Mouse (Mus musculus): Measurements from ENCODE around the gene Clstn1.
A peak's percentile ranks its signal among the peaks of the same experiment; 100 is the strongest.

Clstn1 gene

DNA sequence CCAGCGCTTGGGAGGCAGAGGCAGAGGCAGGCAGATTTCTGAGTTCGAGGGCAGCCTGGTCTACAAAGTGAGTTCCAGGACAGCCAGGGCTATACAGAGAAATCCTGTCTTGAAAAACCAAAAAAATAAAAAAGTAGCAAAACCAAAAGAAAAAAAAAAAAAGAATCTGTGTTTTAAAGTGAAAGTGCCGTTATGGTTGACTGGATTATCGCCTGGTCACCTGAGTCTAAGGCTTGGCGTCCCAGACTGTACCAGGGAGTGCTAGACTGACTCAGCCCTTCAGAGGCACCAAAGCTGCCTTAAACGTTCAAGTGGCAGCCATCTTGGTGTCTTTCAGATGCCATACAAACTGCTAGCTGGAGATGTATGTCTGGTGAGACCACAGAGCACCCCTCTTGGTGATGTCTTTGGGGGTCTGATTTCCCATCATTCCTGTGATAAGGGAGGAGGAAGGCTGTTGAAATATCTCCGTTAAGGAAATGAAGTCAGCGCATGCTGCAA lies 49.7 kb downstream of the Clstn1 start:
- DNase-seq (ENCODE audit: low read depth) = no peak

DNA sequence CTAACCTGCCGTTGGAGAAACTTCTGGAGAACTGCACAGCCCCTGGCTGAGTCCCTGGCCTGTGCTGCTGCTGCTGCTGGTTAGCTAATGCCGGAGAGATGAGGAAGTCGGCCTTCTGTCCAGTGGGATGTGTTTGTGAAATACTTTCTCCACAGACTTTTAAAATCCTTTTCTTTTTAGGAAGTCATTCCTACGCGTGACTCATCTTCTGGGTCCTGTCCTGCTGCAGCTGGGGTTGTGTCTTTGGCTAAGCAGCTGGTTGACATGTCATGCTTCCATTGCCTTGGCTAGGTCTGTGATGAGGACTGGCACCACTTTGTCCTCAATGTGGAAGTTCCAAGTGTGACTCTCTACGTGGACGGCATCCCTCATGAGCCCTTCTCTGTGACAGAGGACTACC lies 51.7 kb downstream of the Clstn1 start:
- no peak for DNase-seq (ENCODE audit: low read depth)

DNA sequence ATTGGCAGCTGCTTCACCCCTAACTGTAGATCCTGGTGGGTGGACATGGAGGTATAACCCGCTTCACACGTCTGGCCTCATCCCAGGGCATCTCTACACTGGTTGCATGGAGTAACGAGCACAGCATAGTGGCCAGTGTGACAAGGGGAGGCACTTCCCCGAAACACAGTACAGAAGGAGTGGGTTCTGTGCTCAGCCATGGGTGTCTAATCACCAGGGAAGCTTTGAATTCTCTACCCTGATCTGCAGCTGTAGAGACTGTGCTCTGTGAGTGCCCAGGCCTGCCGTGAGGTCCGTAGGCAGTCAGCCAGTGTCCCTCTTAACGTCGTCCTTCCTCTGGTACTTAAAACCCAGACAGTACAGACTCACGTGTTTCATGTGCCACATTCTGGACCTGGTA lies 54.6 kb downstream of the Clstn1 start:
- no peak for DNase-seq (ENCODE audit: low read depth)

DNA sequence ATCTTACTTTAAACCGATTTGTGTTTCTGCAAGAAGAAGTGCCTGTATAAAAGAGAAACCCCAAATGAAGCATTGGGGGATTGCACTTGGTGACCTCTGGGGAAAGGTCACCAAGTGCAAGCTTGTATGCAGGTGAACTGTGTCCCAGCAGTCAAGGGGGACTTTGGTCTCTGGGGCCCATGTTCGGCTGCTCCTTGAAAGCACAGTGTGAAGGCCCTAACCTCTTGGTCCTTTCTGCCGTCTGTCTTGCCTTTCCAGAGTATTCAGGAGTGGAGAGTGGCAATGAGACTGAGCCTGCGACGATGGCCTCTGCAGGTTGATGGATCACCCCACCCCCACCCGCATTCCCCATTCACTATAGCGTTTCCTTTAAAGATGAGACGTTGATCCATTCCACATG lies 55.1 kb downstream of the Clstn1 start:
- no peak for DNase-seq (ENCODE audit: low read depth)

DNA sequence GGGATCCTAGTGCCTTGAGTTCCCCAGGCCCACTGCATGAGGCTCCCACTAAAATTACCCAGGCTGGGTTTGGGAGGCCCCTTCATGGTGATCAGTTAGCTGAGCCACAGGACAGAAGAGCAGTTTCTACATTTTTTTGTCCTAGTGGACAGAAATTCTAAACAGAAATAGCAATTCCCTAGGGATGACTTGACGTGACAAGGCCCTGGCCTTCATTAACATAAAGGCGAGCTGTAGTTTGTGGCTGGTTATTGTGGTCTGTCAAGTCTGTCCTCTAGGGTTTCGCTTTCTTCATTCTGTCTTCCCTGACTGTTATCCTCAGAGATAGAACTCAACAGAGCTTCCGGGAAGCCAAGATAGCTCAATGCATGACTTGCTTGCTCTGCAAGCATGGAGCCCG lies 55.7 kb downstream of the Clstn1 start:
- DNase-seq (ENCODE audit: low read depth) = no peak

DNA sequence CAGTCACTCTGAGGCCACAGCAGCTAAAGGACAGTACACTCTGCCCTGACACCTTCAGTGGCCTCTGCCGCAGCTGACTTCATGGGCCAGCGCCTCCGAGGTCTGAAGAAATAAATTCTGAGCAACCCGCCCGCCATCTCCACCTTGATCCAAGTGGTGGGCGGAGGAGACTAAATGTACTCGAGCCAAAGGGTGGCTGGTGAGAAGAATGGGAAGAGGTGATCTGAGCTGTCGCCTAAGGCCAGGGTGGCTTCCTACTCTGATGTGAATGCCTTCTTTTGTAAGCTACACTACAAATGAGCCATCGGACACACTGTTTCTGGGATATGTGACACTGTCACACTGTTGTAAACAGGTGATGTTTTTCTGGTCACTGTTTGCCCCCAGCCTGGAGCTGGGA lies 59.5 kb downstream of the Clstn1 start:
- DNase-seq (ENCODE audit: low read depth) = no peak

DNA sequence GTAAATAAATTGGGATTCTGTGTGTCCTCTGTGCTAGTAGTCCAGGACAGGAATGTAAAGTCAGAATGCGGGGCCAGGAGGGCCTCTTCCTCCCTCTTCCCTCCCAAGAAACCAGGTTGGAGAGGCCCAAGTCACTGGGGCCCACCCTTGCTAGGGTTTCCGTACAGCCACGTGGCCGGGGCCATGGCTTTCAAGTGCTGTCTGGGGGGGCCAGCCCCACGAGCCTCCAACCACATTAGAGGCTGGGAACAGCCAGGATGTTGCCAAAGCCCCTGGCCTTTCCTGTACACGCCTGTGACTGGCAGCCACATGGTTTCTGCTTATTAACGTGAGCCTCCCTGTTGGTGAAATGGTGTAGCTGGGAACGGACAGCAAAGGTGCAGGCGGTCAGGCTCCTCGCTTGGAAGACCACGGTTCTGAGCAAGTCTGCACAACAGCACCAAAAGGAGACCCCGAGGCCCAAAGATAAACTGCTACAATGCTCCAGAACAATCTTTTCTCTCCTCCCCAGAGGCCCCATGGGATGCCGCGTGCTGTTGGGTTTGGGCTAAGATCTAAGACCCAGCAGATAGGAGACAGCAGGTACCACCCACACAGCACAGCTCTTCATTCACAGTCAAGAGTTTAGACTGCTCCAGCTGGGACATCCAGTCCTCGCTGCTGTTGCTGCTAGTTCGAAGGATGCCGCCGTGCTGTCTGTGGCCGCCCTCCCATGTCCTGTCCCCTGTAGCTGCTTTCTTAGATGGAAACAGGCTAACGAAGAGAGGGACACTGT lies 62.0 kb downstream of the Clstn1 start:
- DNase-seq (ENCODE audit: low read depth) = no peak

DNA sequence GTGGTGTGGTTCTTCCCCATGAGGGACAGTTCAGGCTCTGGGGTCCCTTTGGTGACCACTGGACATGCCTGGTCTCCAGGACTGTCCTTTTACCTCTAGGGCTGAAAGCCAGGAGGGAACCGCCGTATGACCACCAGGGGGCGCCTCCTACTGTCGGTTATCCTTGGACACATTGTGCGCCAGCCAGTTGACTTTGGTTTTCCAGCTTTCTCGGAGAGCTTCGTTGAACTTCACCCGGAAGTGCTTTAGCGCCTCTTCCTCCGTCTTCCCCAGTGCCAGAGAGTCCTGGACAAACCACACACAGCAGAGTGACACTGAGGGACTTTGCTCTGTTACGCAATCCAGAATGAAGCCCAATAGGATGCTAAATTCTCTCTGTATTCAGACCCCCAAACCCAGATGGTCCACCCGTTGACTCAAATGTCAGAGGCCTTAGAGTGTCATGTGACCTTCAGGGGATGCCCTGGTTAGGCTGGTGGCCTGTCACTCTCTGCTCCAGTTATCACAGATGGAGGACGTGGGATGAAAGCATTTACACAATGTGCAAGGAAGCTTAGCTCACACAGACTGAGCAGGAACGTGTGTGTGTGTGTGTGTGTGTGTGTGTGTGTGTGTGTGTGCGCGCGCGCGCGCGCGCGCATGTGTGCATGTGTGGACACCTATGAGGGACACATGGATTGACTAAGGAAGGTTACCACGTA lies 64.4 kb downstream of the Clstn1 start:
- no peak for DNase-seq (ENCODE audit: low read depth)

DNA sequence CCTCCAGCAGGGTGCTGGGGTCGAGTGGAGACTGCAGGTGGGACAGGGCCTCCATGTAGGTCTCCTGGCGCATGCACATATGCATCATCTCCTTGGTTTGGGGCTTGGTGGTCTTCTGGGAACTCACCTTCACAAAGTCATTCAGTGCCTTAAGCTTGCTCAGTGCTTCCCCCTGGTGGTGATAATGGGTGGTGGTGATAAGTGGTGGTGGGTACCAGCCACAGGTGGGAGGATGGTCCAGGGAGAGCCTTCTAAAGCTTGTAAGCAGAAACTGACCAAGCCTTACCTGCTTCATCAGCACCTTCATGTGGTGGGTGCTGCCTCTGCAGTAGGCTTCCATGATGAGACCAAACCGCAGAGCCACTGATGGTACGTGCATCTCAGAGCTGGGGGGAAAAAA lies 68.0 kb downstream of the Clstn1 start:
- DNase-seq (ENCODE audit: low read depth) = no peak

DNA sequence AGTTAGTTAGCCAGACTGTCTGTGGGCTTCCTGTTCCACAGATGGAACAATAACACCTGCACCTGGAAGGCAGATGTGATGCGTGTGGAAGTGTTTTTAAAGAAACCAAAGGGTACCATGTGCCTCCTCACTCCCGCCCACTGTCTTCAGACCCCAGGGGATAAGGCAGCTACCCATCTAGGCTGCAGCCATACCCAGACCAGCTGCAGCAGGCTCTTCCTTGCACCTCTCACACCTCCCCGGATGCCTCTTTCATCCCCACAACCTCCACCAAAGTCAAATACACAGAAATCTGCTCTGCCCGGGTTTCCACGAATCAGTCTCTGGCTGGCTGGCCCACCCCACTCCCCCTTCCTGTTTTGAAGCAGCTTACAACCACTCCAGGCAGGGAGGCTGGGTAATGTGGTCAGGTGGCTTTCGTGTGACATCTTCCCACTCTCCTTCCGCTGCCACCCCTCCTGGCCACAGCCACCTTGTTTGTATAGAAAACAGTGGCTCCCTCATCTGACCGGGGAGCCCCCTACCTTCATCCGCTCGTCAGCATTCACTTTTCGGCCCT lies 71.7 kb downstream of the Clstn1 start:
- DNase-seq (ENCODE audit: low read depth) = no peak

DNA sequence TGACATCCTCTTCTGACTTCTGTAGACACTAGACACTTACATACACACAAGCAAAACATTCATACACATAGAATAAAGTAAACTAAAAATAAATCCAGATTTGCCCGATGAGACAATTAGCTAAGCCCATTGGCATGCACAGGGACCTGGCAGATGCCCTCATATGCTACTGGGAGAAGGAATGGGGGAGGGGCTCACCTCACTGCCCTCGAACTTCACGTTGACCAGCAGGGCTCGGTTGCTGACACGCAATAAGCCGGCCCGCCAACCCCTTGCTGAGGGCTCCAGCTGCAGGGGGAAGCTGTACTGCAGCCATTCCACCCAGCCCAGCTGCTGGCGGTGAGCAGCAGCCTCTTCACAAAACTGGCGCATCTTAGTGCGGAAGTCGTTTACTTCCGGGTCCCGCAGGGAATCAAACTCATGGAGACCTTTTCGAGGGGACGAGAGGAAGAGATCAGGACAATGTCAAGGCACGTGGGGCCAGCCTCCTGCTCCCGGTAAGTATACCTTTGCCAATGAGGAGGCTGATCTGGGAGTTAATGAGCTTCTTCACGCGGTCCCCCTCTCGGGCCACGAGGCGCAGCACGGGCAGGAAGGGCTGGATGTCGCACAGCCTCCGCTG lies 73.3 kb downstream of the Clstn1 start:
- DNase-seq (ENCODE audit: low read depth) = no peak

DNA sequence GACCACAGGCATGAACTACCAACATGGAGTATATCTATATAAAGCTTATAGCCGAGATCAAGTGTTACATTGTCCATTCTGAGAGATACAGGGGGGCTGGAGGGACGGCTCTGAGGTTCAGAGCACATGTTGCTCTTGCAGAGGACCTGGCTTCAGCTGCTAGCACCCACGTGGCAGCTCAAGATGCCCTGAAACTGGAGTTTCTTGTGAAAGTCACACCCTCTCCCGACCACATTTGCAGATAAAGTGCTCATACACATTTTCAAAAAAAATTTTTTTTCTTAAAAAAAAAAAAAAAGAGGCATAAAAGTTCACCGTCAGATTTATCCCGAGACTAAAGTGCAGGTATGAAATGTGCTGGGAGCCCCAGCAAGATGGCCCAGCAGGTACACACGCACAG lies 74.3 kb downstream of the Clstn1 start:
- no peak for DNase-seq (ENCODE audit: low read depth)

DNA sequence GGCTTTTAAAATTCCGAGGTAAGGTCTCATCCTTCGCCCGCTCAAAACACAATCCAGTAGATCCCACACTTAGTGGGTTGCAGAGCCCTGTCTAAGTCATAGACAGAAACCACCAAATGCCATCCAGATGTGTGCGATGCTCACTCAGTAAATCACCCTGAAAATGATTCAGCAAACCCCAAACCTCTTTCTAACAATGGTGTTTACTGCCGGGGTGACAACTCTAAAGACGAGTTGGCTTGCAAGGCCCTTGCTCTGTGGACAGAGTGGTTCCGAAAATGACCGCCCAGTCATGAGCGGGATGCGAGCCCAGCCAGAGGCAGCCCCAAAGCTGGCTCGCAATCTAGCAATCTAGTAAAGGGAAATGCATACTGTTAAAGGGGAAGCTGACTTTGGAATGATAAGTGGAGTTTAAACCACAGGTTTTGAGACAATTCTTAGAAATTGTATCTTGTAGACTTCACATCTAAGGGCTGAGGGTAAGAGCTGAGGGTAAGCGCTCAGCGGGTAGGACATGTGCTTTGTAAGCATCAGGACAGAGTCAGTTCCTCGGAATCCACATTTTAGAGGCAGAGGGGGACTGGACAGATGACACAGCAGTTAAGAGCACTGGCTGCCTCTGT lies 75.8 kb downstream of the Clstn1 start:
- peak; percentile 40 for DNase-seq (ENCODE audit: low read depth)

DNA sequence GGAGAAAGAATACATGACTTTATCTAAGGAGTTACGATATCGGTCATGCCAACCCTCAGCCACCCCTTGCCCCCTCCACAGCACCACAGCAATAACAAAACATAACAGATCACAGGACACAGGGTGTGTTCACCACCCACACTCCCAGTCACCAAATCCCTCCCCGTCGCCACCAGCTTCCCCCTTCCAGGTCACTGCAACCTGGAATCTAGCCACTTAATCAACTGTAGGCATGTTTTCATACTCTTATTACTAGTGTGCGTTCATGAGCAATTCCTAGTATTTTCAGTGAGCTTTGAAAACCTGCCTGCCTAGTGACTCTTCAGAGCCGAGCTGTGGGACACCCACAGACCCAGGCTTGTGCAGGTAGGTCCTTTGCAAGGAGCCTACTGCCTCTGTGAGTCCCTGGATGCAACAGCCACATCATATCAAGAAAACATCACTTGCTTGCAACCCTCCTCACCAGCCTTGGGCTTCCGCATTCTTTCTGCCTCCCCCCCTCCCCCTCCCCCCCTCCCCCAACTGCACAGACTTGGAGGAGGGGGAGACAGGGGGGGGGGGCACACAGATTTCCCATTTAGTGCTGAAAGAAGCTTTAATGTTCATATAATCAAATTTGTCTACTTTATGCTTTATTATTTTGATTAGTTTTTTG lies 77.7 kb downstream of the Clstn1 start:
- no peak for DNase-seq (ENCODE audit: low read depth)

DNA sequence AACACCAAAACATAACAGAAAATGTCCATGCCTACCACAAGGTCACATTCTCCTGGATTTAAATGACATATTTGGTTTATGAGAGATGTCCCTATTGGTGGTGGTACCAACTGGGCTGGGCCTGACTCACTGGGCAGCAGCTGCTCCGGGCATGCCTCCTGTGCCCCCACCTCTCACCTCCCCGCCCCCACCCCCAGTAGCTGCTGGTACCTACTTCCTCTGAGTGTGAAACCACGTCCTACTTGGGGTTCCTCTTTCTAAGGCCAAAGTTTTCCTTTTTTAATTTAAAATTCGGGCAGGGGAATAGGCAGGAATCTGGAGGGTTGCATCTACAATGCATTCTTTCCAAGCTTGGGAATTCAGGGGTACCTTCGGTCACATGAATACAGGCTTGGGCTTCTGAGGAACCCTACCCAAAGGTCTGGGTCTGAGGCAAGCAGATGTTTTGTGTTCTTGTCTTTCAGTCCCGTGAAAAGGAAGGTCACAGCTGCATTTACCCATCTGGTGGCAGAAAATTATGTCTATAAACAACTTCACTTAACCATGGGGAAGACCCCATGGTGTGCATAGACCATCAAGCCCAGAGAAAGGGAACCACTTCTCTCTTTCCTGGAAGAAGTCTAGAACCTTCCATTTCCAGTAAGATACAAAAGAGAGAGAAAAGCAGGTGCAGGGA lies 78.9 kb downstream of the Clstn1 start:
- DNase-seq (ENCODE audit: low read depth) = no peak

DNA sequence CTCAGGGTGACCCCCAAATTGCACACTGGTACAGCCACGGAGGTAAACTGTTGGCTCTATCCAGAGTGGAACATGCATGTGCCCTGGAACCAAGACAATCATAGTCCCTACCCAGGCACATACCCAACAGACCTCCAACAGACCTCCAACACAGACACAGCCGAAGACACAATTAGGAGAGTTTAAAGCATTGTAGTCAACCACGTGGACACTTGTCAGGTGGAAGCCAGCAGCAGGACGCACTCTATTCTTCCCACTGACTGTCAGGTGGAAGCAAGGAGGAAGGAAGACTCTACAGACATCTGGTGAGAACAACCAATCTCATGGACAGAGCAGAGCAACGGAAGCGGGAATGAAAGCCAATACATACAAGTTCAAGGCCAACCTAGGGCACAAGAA lies 79.4 kb downstream of the Clstn1 start:
- DNase-seq (ENCODE audit: low read depth) = no peak

DNA sequence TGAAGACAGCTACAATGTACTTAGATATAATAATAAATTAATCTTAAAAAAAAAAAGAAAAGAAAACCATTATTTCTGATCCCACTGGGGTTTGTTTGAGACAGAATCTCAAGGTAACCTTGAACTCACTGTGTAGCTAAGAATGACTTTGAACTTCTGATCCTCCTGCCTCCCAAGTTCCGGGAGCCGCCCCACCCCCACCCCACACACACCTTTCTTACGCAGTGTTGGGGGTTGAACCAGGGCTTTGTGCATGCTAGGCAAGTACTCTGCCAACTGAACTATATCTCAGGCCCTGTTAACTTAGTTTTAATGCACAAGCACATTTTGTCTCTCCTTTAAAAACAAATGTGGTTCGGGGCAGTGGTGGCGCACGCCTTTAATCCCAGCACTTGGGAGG lies 84.9 kb downstream of the Clstn1 start:
- DNase-seq (ENCODE audit: low read depth) = no peak

DNA sequence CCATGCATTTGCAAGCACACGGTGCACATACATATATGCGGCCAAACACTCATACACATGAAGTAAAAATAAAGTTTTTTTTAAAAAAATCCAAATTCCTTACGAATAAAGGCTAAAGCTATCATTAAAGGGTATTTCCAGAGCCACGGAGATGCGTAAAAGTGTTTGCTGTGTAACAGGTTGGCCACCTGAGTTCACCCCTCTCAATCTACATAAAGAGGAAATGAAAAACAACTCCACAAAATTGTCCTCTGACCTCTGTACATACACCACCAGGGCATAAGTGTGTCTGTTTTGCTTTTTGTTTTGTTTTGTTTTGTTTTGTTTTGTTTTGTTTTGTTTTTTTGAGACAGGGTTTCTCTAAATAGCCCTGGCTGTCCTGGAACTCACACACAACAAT lies 86.5 kb downstream of the Clstn1 start:
- DNase-seq (ENCODE audit: low read depth) = no peak

DNA sequence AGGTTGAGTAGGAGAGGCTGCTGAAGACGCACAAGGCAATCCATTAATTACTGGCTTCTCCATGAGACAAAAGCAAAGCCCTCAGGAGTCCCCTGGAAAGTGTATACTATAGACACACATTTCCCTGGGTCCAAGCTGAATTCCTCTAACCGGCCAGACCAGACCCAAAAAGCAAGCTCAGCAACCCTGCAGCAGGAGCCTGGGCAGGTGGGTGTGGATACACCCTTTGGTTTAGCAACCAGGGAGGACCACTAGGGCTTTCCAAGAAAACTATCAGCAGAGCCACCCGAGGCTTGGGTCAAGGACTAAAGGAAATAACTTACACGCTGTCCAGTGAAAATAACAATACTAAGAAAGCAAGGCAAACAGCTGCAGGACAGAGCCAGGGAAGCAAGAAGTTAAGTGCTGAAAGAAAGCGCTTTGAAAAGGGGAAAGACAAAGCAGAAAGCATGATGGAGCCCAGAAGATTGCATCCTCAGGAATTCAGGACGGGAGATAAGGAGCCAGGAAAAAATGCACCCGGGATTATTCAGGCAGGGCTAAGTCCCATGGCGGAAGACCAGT lies 88.6 kb downstream of the Clstn1 start:
- DNase-seq (ENCODE audit: low read depth) = no peak

DNA sequence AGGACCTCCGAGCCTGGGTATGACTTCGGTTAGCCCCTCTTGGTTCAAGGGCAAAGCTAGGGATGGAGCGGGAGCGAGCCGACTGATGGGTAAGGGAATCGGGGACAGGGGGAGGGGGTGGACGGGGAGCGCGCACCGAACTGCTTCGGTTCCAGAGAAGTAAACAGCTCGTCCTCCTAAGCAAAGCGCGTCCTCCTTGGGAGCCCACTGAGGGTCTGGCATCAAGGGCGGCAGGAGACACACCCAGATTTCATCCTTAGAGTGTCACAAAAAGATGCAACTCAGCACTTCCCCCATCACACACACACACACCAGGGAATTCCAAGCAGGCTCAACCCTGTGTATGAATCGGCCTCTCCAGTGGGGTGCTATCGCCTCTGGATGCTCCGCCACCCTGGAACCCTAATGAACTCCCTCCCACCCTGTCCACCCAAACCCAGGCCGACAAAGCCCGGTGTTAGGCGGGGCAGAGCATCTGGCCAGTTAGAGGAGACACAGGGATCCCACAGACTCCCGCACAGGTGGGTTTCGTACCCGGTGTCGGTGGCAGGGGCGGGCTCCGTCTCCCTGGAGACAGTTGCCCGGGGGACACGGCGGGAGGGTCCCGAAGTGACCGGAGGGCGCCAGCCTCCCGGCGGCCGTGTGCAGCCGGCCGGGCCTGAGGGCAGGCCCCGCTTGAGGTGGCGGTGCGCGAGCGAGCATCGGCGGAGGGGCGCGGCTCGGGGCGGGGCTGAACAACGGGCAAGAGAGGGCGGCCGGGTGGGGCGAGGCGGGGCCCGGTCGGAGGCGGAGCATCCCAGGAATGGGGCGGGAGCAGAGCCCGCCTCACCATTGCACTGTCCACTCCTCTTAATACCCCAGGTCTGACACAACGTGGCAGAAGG lies 89.4 kb downstream of the Clstn1 start:
- no peak for DNase-seq (ENCODE audit: low read depth)
